Mouse (Mus musculus) left cerebral cortex, postnatal 10 days (tissue): Measurements from ENCODE around the gene Actr1a. TPM values are rescaled to one million over a fixed set of nuclear protein-coding genes. Genes with fewer than 3 reads are reported as not detected.

Source experiments
- DNase-seq, 2 experiments: peaks; one replicate each; pipeline ENCODE4 v3.0.0; 2021 to 2022; ENCODE audit warnings: low spot score in 2 of 2, mixed read lengths in 1 of 2; ENCODE audit errors: extremely low spot score in 1 of 2
- intact Hi-C: fragments of 180-260 bp; cut with DNase I; formaldehyde crosslinking; loops from one replicate; pipeline ENCODE4 v1.15.1; 2025
- total RNA-seq, 2 experiments: library from RNA; stranded (reverse); gene quantifications; 2 replicates each; pipeline ENCODE4 v1.2.3; 2021

The Actr1a gene
- total RNA-seq, 2 experiments from 2014 or later = 257 to 271 TPM

DNA sequence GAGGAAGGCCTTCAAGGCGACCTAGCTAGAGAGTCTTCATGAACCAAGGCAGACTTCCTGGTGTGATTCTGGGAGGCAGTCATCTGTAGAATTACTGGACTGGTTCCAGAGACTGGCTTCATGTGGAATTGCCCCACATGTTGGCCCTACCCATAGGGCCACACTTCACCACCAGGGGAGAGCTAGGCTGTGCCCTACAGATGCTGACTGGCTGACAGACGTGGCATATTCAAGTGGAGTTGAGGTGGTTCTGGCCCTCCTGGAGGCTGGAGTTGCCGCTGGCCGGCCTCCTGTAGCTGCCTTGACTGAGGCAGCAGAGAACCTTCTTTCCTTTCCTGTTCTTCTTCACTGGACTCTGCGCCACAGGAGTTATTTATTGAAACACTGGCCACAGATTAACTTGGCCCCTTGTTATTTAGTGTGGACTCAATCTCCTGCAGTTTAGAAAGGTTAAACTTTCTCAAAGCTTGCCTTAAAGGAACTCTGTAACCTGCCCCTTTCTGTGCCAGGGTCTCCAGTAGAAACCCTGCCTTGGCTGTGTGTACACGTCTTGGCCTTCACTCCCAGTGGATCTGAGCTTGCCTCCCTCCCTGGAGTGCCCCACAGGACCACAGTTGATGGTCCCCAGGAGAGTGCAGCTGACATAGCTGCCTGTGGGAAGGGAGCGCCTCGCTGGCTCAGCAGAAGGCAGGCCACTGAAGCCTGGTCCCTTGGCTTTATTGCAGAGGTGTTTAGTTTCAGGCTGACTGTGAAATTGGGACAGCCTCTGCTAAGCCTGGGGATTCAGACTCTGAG lies 11.2 kb upstream of the Actr1a start:
- no peak for DNase-seq
- intact Hi-C loops = no loop called here

GRCm38 (mm10) chr19:46404030-46404429 lies 8.5 kb upstream of the Actr1a start:
- intact Hi-C loops = no loop called here
- DNase-seq = no peak

DNA sequence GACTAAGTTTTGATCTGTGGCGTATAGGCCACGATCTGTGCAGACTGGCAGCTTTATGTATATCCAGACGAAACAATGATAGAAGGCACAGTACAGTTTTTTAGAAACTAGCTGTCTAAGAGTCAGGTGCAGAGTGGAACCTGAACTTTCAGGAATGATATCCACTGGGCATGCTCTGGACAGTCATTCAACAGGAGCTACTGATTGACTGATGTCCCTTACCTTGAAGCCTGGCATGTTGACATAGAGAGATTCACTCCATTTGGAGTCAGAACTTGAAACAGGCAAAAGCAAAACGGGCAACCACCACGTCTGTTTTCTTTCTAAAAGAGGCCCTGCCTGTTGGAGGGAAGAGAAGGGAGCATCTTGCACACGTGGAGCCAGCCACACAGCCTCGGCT lies 5.0 kb upstream of the Actr1a start:
- intact Hi-C loops = no loop called here
- DNase-seq = no peak

DNA sequence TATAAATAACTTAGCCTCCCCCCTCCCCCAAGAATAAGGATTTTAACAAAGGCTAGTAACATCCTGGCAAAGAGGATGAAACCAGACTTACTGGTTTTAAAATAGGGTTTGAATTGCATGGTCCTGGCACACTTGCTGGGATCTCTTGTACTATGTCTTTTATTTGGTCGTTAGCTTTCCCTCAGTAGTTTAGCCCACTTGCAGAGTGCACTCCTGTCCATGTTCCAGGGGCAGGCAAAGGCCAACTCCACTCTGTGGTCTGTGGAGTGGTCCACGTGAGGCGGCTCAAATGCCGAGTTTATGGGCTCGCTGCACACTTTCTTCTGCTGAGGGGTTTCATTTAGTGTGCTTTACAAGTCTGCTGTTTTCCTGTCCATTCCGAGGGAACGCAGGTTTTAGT lies 4.3 kb upstream of the Actr1a start:
- intact Hi-C loops = no loop called here
- no peak for DNase-seq

DNA sequence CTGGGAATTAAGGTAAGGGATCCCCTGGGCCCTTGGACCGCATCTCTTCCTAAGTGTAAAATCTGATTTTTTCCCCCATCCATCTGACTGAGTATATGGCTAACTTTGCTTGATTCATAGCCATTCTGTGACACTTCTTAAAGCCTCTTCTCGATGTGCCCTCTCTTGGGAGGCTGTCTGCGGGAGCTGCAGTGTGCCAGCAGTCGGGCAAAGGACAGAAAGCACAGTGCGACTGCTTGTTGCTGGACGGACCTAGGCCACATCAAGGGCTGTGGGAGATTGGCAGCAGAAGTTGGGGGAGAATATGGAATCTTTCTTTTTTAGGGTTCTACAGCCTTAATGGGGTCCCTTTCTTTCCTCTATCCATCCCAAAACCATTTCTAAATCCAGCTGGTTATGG lies 3.8 kb upstream of the Actr1a start:
- DNase-seq = no peak
- intact Hi-C loops = no loop called here

GRCm38 (mm10) chr19:46398401-46398800 lies 2.9 kb upstream of the Actr1a start:
- intact Hi-C loops = no loop called here
- DNase-seq = no peak

DNA sequence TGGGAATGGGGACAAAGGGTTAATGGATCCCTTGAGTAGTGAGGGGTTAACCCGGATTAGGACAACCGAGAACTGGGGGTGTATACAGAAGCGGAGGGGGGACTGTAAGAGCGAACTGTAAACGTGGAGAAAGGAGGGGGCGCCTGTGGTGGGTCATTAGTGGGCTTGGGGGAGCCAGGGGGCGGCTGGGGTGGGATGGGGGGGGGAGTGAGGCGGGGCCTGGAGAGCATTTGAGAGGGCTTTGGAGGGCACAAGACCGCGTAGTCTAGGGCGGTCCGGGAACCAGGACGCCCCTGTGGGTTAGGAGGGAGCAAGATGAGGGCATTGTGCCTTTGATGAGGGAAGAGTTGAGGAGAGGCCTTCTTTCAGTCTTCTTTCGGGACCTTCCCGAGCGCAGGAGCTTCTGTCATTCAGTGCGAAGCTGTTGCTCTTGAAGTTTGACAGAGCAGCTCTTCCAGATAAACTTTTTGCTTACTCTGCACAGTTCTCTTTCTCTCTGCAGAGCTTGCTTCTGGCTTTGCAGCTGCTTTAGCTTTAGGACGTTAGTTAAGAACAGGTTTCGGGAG lies 2.0 kb upstream of the Actr1a start:
- intact Hi-C loops = loop anchor here (2.0 kb wide), 2 partner anchors 47 to 103 kb away; partner anchors contain the start of gene Trim8
- peak in 1 of 2 experiments; percentile 35 for DNase-seq

DNA sequence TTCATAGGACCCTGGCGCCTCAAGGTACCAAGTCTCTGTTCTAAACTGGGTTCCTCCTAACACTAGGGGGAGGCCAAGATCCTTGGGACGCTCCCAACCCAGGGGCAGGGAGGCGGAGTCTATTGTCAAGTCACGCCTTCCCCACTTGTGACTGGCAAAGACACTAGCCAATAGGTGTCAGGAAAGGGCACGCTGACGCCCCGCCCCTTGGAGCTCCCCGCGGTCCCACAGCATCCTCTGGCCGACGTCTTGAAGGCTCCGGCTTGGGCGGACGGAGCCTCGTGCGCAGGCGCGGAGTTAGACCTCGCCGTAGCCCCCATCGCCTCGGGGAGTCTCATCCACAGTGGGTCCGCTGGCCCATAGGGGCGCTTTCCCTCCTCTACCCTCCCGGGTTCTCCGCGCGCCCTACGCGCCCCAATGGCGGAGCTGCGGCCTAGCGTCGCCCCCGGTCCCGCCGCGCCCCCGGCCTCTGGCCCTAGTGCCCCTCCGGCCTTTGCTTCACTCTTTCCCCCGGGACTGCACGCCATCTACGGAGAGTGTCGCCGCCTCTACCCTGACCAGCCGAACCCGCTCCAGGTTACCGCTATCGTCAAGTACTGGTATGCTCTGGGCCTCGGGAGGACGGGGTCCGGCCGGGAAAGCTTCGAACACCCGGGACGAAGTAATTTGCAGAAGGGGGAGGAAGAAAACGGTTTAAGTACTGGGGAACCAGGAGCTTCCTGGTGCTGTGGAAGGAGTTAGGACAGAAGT lies 1.3 kb upstream of the Actr1a start, which contains the start of gene Sufu:
Sufu (plus strand) TSS at position 211 of the 750 bp plus-strand sequence.
- intact Hi-C loops = loop anchor here (2.0 kb wide), 2 partner anchors 48 to 104 kb away; partner anchors contain the start of gene Trim8
- peak; percentile 98 to 99 for DNase-seq

- intact Hi-C loops = loop anchor here (2.0 kb wide), 2 partner anchors 49 to 105 kb away; partner anchors contain the start of gene Trim8
- no peak for DNase-seq
Measured at GRCm38 (mm10) chr19:46396109-46396508, 561 bp upstream of the Actr1a start.

DNA sequence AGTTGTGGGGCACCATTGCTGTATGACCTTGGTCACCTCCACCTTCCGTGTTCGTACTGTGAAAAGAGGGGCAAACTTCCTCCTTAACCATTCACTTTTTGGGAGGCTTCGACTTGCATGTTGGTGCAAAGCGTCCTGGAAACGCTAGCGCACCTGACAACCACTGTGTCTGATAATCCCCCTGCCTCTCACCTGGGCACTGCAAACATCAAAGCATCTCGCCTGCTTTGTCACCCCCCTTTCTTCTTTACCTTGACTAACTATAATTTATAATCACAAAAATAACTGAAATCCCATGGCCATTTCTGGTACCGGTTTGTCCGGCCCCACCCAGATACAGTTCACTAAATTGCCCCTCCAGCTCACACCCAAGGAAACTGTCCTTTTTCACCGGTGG lies 838 bp downstream of the Actr1a start:
- intact Hi-C loops = loop anchor here (5.0 kb wide), 1 partner anchor 47 kb away; no protein-coding TSS in a partner anchor

DNA sequence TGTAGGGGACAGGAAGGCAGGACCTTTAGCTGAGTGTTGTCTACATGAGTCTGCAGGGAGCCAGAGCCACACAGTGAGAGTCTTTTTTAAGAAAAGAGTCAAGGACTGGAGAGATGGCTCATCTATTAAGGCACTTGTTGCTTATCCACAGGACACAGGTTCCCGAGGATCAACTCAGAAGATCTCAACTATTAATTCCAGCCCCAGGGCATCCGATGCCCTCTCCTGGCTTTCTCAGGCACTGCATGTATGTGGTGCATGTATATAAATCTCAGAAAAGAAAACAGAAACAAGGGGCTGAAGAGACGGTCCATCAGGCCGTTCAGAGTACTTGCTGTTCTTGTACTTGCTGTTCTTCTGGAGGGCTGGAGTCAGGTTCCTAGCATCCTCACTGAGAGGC lies 3.5 kb downstream of the Actr1a start:
- no peak for DNase-seq
- intact Hi-C loops = loop anchor here (5.0 kb wide), 1 partner anchor 45 kb away; no protein-coding TSS in a partner anchor

More for the DNA sequence above, 838 bp downstream of the Actr1a start:
- no peak for DNase-seq

DNA sequence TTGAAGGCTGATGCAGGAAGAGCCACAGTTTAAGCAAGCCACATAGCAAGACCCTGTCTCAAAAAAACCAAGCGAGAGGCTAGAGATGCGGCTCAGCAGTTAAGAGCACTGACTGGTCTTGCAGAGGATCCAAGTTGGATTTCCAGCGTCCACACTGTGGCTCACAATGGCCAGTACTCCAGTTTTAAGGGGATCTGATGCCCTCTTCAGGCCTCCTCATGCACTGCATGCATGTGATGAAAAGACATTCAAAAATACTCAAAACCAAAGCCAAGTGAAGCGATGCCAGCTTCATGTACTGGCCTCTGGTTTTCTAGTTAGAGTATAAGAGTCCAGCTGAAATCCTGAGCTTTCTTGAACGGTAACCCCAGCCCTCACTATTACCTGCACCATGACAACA lies 5.7 kb downstream of the Actr1a start:
- no peak for DNase-seq
- intact Hi-C loops = loop anchor here (5.0 kb wide), 1 partner anchor 43 kb away; no protein-coding TSS in a partner anchor

DNA sequence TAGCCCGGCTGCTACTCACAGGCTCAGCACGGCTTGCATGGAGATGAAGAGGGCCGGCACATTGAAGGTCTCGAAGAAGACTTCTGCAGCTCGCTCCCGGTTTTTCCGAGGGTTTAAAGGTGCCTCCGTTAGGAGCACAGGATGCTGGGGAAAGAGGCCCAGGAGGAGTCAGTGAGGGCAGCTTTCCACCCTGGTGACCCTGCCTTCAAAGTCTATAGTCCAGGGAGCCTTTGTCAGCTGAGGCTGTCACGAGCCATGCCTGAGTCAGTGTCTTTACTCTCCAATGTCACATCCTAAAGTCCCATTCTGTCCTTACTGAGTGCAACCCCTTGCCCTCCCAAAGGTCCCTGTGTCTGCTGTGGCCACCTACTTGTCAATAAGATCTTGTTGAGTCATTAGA lies 13.3 kb downstream of the Actr1a start:
- intact Hi-C loops = no loop called here
- no peak for DNase-seq

DNA sequence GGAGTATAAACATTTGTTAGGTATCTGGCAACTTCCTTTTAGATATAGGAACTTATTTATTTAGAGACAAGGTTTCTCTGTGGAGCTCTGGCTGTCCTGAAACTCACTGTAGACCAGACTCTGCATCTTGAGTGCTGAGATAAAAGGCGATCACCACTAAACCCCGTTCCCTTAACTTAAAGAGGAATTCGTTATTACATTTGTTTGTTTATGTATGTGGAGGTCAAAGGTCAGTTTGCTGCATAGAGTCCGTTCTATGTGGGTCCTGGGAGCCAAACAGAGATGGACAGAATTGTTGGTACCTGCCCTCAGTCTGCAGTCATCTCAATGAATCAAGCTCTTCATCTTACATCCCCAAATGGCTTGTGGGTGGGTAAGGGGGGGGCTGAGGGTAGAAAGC lies 19.7 kb downstream of the Actr1a start:
- intact Hi-C loops = no loop called here
- DNase-seq = no peak

DNA sequence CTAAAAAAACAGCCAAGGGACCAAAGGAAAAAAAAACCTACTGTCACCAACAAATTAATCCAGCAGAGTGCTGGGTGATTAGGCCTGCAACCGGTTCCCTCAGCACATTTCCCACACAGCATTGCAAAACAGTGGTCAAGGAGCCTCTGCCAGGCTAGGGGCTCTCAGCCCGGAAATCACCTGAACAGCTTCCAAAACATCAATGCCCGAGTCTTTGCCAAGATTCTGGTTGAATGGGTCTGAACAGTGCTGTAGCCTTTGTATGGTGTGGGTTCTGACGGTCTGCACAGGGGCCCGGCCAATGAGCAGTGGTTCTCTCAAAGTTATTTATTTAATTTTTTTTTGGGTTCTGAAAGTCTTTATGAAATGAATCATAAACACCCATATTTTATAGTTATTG lies 20.1 kb downstream of the Actr1a start:
- intact Hi-C loops = no loop called here
- peak in 1 of 2 experiments; percentile 64 for DNase-seq

- intact Hi-C loops = no loop called here
- no peak for DNase-seq
Measured at GRCm38 (mm10) chr19:46374477-46375088, 21.0 kb downstream of the Actr1a start.

DNA sequence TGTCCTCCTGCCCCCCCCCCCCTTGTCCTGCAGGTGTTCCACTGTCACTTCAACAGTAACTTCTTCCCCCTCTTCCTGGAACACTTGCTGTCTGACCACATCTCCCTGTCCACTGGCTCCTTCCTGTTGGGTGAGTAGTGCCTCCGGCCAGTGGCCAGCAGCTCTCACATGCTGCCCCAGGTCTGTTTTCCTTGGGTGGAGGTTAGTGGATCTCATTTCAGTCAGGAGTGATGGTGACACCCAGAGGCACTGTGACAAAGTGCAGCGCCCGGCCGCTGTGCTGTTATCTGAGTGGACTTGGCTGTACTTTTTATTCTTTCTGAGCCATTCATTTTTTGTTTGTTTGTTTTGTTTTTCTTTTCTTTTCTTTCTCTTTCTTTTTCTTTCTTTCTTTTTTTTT lies 26.3 kb downstream of the Actr1a start:
- intact Hi-C loops = no loop called here
- peak; percentile 42 to 76 for DNase-seq

- no peak for DNase-seq
- intact Hi-C loops = no loop called here
Measured at GRCm38 (mm10) chr19:46367798-46368590, 27.6 kb downstream of the Actr1a start.
